Mouse (Mus musculus): ENCODE measurements around the gene Lat2. TPM values are rescaled to one million over a fixed set of nuclear protein-coding genes. Genes with fewer than 3 reads are reported as not detected.

Lat2 gene
- total RNA-seq, 1 experiment = 3.6 TPM

- H3K9me3 ChIP-seq (ENCODE audit: control insufficient read depth, insufficient read depth, low read depth, low read length) = no peaks in the 10 kb centered on the region
- no peak for DNase-seq (ENCODE audit: low read depth, low spot score)
- TF ChIP-seq HCFC1 (IDR thresholded peaks at IDR 0.05; ENCODE audit: borderline replicate concordance, insufficient read depth, low read length) = no peak
- no peak for TF ChIP-seq ZC3H11A (IDR thresholded peaks at IDR 0.05; ENCODE audit: borderline replicate concordance, low read depth, low read length)
- no peak for TF ChIP-seq ZNF384 (IDR thresholded peaks at IDR 0.05; ENCODE audit: low read depth, low read length)
- TF ChIP-seq CHD2 (IDR thresholded peaks at IDR 0.05; ENCODE audit: low read depth, low read length) = no peak
- no peak for TF ChIP-seq MAFK (IDR thresholded peaks at IDR 0.05; ENCODE audit: insufficient read depth, low read depth, low read length)
- no peak overlapping the region for H3K27ac ChIP-seq (ENCODE audit: insufficient read depth, low read depth, low read length, poor library complexity, severe bottlenecking)
- no peak overlapping the region for H3K9ac ChIP-seq (ENCODE audit: insufficient read depth, low read depth, low read length, poor library complexity, severe bottlenecking)
- in situ Hi-C loops (cut with MboI; ENCODE audit: low sequenced_read_pairs in 2 of 2, unreplicated experiment in 2 of 2) = no loop called here
- H3K4me1 ChIP-seq (ENCODE audit: control insufficient read depth in 2 of 2, insufficient read depth in 2 of 2, low read length in 2 of 2, poor library complexity in 1 of 2) = peaks cover 0 to 4% of the 10 kb centered on the region in 2 experiments; a peak in 2 of 4 replicates
- no peaks in the 10 kb centered on the region for H3K36me3 ChIP-seq (ENCODE audit: control insufficient read depth, insufficient read depth, low read length, poor library complexity, severe bottlenecking)
- H3K4me3 ChIP-seq (ENCODE audit: insufficient read depth in 1 of 2, low read depth in 1 of 2, low read length in 2 of 2, poor library complexity in 1 of 2, severe bottlenecking in 1 of 2) = no peak overlapping the region
These were observed 8.5 kb downstream of the Lat2 start for GRCm38 (mm10) chr5:134606314-134606713.

- Histone ChIP-seq H3K27ac (ENCODE audit: insufficient read depth, low read depth, low read length, poor library complexity, severe bottlenecking) (no peak overlapping the region), H3K9ac (ENCODE audit: insufficient read depth, low read depth, low read length, poor library complexity, severe bottlenecking) (no peak overlapping the region), H3K36me3 (ENCODE audit: control insufficient read depth, insufficient read depth, low read length, poor library complexity, severe bottlenecking) (no peaks in the 10 kb centered on the region), H3K9me3 (ENCODE audit: control insufficient read depth, insufficient read depth, low read depth, low read length) (no peaks in the 10 kb centered on the region), H3K4me3 (ENCODE audit: insufficient read depth in 1 of 2, low read depth in 1 of 2, low read length in 2 of 2, poor library complexity in 1 of 2, severe bottlenecking in 1 of 2) (no peak overlapping the region), H3K4me1 (ENCODE audit: control insufficient read depth in 2 of 2, insufficient read depth in 2 of 2, low read length in 2 of 2, poor library complexity in 1 of 2) (no peaks in the 10 kb centered on the region; a peak in 1 of 4 replicates)
- DNase-seq (ENCODE audit: low read depth, low spot score) = no peak
- no peak for TF ChIP-seq ZC3H11A (IDR thresholded peaks at IDR 0.05; ENCODE audit: borderline replicate concordance, low read depth, low read length)
- TF ChIP-seq MAFK (IDR thresholded peaks at IDR 0.05; ENCODE audit: insufficient read depth, low read depth, low read length) = no peak
- in situ Hi-C loops (cut with MboI; ENCODE audit: low sequenced_read_pairs in 2 of 2, unreplicated experiment in 2 of 2) = no loop called here
These were observed 10.4 kb downstream of the Lat2 start for GRCm38 (mm10) chr5:134604376-134604775.

DNA sequence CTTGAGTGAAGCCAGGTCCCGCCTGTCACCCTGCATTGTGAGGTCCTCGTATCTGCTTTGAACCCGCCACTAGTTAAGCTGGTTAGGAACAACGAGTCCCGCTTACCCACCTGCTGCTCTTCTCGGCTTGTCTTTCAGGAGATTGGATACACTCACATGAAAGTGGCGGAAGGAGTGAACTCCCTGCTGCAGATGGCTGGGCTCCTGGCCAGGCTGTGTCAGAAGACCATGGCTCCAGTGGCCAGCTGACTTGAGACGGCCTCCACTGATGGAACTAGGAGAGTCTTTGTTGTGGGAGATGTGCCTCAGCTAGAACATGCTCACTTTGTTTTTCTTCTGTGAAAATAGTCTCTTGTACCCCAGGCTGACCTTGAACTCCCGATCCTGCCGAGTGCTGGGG lies 17.1 kb downstream of the Lat2 start:
- Histone ChIP-seq H3K36me3 (ENCODE audit: control insufficient read depth, insufficient read depth, low read length, poor library complexity, severe bottlenecking) (peaks cover 56% of the 10 kb centered on the region), H3K4me1 (ENCODE audit: control insufficient read depth in 2 of 2, insufficient read depth in 2 of 2, low read length in 2 of 2, poor library complexity in 1 of 2) (0 out of 4 replicates have a peak, but pooled peaks cover 0 to 3% of the 10 kb centered on the region in 2 experiments), H3K27ac (ENCODE audit: insufficient read depth, low read depth, low read length, poor library complexity, severe bottlenecking) (no peak overlapping the region), H3K9me3 (ENCODE audit: control insufficient read depth, insufficient read depth, low read depth, low read length) (no peaks in the 10 kb centered on the region), H3K9ac (ENCODE audit: insufficient read depth, low read depth, low read length, poor library complexity, severe bottlenecking) (no peak overlapping the region), H3K4me3 (ENCODE audit: insufficient read depth in 1 of 2, low read depth in 1 of 2, low read length in 2 of 2, poor library complexity in 1 of 2, severe bottlenecking in 1 of 2) (no peak overlapping the region)
- DNase-seq (ENCODE audit: low read depth, low spot score) = no peak
- TF ChIP-seq MAFK (IDR thresholded peaks at IDR 0.05; ENCODE audit: insufficient read depth, low read depth, low read length) (no peak), ZNF384 (IDR thresholded peaks at IDR 0.05; ENCODE audit: low read depth, low read length) (no peak), HCFC1 (IDR thresholded peaks at IDR 0.05; ENCODE audit: borderline replicate concordance, insufficient read depth, low read length) (no peak), CHD2 (IDR thresholded peaks at IDR 0.05; ENCODE audit: low read depth, low read length) (no peak), ZC3H11A (IDR thresholded peaks at IDR 0.05; ENCODE audit: borderline replicate concordance, low read depth, low read length) (no peak)
- in situ Hi-C loops (cut with MboI; ENCODE audit: low sequenced_read_pairs in 2 of 2, unreplicated experiment in 2 of 2) = no loop called here

GRCm38 (mm10) chr5:134593093-134593492 lies 21.7 kb downstream of the Lat2 start:
- no peaks in the 10 kb centered on the region for H3K9me3 ChIP-seq (ENCODE audit: control insufficient read depth, insufficient read depth, low read depth, low read length)
- H3K27ac ChIP-seq (ENCODE audit: insufficient read depth, low read depth, low read length, poor library complexity, severe bottlenecking) = no peak overlapping the region
- H3K4me1 ChIP-seq (ENCODE audit: control insufficient read depth in 2 of 2, insufficient read depth in 2 of 2, low read length in 2 of 2, poor library complexity in 1 of 2) = peaks cover 0 to 9% of the 10 kb centered on the region in 2 experiments; a peak in 2 of 4 replicates
- no peak for DNase-seq (ENCODE audit: low read depth, low spot score)
- in situ Hi-C loops (cut with MboI; ENCODE audit: low sequenced_read_pairs in 2 of 2, unreplicated experiment in 2 of 2) = no loop called here
- TF ChIP-seq CHD2 (IDR thresholded peaks at IDR 0.05; ENCODE audit: low read depth, low read length) (no peak), ZNF384 (IDR thresholded peaks at IDR 0.05; ENCODE audit: low read depth, low read length) (no peak), HCFC1 (IDR thresholded peaks at IDR 0.05; ENCODE audit: borderline replicate concordance, insufficient read depth, low read length) (no peak), MAFK (IDR thresholded peaks at IDR 0.05; ENCODE audit: insufficient read depth, low read depth, low read length) (no peak)
- no peak overlapping the region for H3K9ac ChIP-seq (ENCODE audit: insufficient read depth, low read depth, low read length, poor library complexity, severe bottlenecking)
- peaks cover 83% of the 10 kb centered on the region for H3K36me3 ChIP-seq (ENCODE audit: control insufficient read depth, insufficient read depth, low read length, poor library complexity, severe bottlenecking)
- no peak overlapping the region for H3K4me3 ChIP-seq (ENCODE audit: insufficient read depth in 1 of 2, low read depth in 1 of 2, low read length in 2 of 2, poor library complexity in 1 of 2, severe bottlenecking in 1 of 2)

DNA sequence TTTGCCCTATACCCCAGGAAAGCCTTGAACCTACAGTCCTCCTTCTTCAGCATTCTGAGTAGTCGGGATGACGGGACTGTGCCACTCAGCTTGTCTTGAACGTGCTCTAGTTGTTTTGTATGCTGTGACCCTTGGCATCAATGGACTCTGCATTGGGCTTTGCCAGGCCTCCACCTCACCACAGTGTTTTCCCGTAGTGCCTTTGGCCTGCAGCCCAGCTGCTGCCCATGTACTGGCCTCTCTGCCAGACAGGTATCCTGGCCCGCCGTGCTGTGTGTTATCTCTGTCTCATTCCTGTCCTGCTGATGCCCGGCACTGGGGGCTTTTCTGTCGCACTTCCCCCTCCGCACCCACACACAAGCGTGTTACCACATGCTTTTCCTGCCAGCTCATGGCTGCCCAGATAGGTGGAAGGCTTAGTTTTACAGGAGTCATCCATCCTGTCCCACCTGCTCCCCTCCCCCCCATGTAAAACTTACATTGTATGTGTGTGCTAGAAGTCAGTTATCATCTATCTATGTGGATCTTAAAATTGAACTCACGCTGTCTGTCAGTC lies 22.7 kb downstream of the Lat2 start:
- Histone ChIP-seq H3K4me3 (ENCODE audit: insufficient read depth in 1 of 2, low read depth in 1 of 2, low read length in 2 of 2, poor library complexity in 1 of 2, severe bottlenecking in 1 of 2) (no peak overlapping the region), H3K27ac (ENCODE audit: insufficient read depth, low read depth, low read length, poor library complexity, severe bottlenecking) (no peak overlapping the region), H3K4me1 (ENCODE audit: control insufficient read depth in 2 of 2, insufficient read depth in 2 of 2, low read length in 2 of 2, poor library complexity in 1 of 2) (peaks cover 0 to 5% of the 10 kb centered on the region in 2 experiments; a peak in 2 of 4 replicates), H3K9me3 (ENCODE audit: control insufficient read depth, insufficient read depth, low read depth, low read length) (no peaks in the 10 kb centered on the region), H3K36me3 (ENCODE audit: control insufficient read depth, insufficient read depth, low read length, poor library complexity, severe bottlenecking) (peaks cover 77% of the 10 kb centered on the region), H3K9ac (ENCODE audit: insufficient read depth, low read depth, low read length, poor library complexity, severe bottlenecking) (no peak overlapping the region)
- DNase-seq (ENCODE audit: low read depth, low spot score) = no peak
- TF ChIP-seq CHD2 (IDR thresholded peaks at IDR 0.05; ENCODE audit: low read depth, low read length) (no peak), ZNF384 (IDR thresholded peaks at IDR 0.05; ENCODE audit: low read depth, low read length) (no peak), ZC3H11A (IDR thresholded peaks at IDR 0.05; ENCODE audit: borderline replicate concordance, low read depth, low read length) (no peak), MAFK (IDR thresholded peaks at IDR 0.05; ENCODE audit: insufficient read depth, low read depth, low read length) (no peak), HCFC1 (IDR thresholded peaks at IDR 0.05; ENCODE audit: borderline replicate concordance, insufficient read depth, low read length) (no peak)
- in situ Hi-C loops (cut with MboI; ENCODE audit: low sequenced_read_pairs in 2 of 2, unreplicated experiment in 2 of 2) = no loop called here

All from ES-E14 (cell line).